Mouse (Mus musculus) CH12.LX (cell line): Measurements from ENCODE around the gene Gpcpd1. TPM values are rescaled to one million over a fixed set of nuclear protein-coding genes. Genes with fewer than 3 reads are reported as not detected.

Source experiments
- DNase-seq: peaks from one replicate; pipeline ENCODE4 v3.0.0-alpha.2; 2013; ENCODE audit errors: extremely low read depth
- H3K27ac ChIP-seq: 2 replicates; pipeline ENCODE4 v1.5.1; 2012; ENCODE audit warnings: low read depth, mild to moderate bottlenecking, control low read depth, moderate library complexity; ENCODE audit not compliant: insufficient read depth
- H3K27me3 ChIP-seq: replicated peaks from 2 replicates; pipeline ENCODE3; 2012; ENCODE audit warnings: inconsistent platforms
- H3K36me3 ChIP-seq, 2 experiments: replicated peaks in 1 of 2; 2 replicates each; pipeline versions ENCODE3 to v1.6.1; 2012; ENCODE audit warnings: inconsistent platforms in 1 of 2, low read length in 1 of 2, mild to moderate bottlenecking in 1 of 2, mixed read lengths in 1 of 2, moderate library complexity in 1 of 2; ENCODE audit not compliant: control insufficient read depth in 1 of 2, insufficient read depth in 1 of 2
- H3K4me1 ChIP-seq, 2 experiments: 2 replicates each; pipeline ENCODE4 v1.6.1; 2012; ENCODE audit warnings: inconsistent platforms in 1 of 2, moderate library complexity in 1 of 2; ENCODE audit not compliant: insufficient read depth in 2 of 2, control insufficient read depth in 1 of 2
- H3K4me2 ChIP-seq: 2 replicates; pipeline ENCODE4 v1.6.1; 2012; ENCODE audit warnings: low read depth, mild to moderate bottlenecking, control low read depth; ENCODE audit not compliant: poor library complexity, insufficient read depth, severe bottlenecking
- H3K4me3 ChIP-seq, 3 experiments: fragments of 150-350 bp in 1 of 3; sonication (generic) in 1 of 3; replicated peaks in 1 of 3; 2 replicates each; pipeline versions ENCODE3 to v1.5.1; 2011 to 2012; ENCODE audit warnings: low read depth in 2 of 3, low read length in 2 of 3, mild to moderate bottlenecking in 2 of 3, moderate library complexity in 2 of 3, control low read depth in 1 of 3, improper control_type of control experiment in 1 of 3, inconsistent platforms in 1 of 3, mixed read lengths in 1 of 3; ENCODE audit not compliant: poor library complexity in 1 of 3
- H3K79me2 ChIP-seq: replicated peaks from 2 replicates; pipeline ENCODE4 v1.6.1; 2012; ENCODE audit warnings: mild to moderate bottlenecking, moderate library complexity; ENCODE audit not compliant: control insufficient read depth, poor library complexity, insufficient read depth, severe bottlenecking; ENCODE audit errors: extremely low read depth
- H3K9ac ChIP-seq: 2 replicates; pipeline ENCODE4 v1.6.1; 2012; ENCODE audit warnings: low read depth, mild to moderate bottlenecking, control low read depth, moderate library complexity; ENCODE audit not compliant: insufficient read depth
- H3K9me3 ChIP-seq: replicated peaks from 2 replicates; pipeline ENCODE3; 2012; ENCODE audit warnings: low read length, inconsistent platforms, mixed read lengths
- BHLHE40 ChIP-seq: IDR thresholded peaks from 2 replicates; pipeline ENCODE4 v1.6.1; 2011; ENCODE audit warnings: mild to moderate bottlenecking, low read depth, low read length, improper control_type of control experiment
- CHD1 ChIP-seq: IDR thresholded peaks from 2 replicates; pipeline ENCODE4 v1.6.1; 2012; ENCODE audit warnings: low read depth, low read length, improper control_type of control experiment, inconsistent platforms
- CHD2 ChIP-seq: IDR thresholded peaks from 2 replicates; pipeline ENCODE4 v1.6.1; 2011; ENCODE audit warnings: low read length, improper control_type of control experiment
- CTCF ChIP-seq, 2 experiments: IDR thresholded peaks in 1 of 2; conservative IDR thresholded peaks in 1 of 2; 2 replicates each; pipeline ENCODE4 v1.5.1; 2011 to 2012; ENCODE audit warnings: low read depth in 2 of 2, low read length in 2 of 2, improper control_type of control experiment in 1 of 2, inconsistent platforms in 1 of 2, mild to moderate bottlenecking in 1 of 2, moderate library complexity in 1 of 2
- E2F4 ChIP-seq: IDR thresholded peaks from 2 replicates; pipeline ENCODE4 v1.6.1; 2011; ENCODE audit warnings: low read depth, low read length, improper control_type of control experiment; ENCODE audit not compliant: insufficient replicate concordance
- ELF1 ChIP-seq: IDR thresholded peaks from 2 replicates; pipeline ENCODE4 v1.6.1; 2014; ENCODE audit warnings: low read depth, mild to moderate bottlenecking, inconsistent platforms, low read length, improper control_type of control experiment
- EP300 ChIP-seq: IDR thresholded peaks from 2 replicates; pipeline ENCODE4 v1.6.1; 2011; ENCODE audit warnings: low read length, improper control_type of control experiment
- ETS1 ChIP-seq: conservative IDR thresholded peaks from 2 replicates; pipeline ENCODE4 v1.6.1; 2012; ENCODE audit warnings: low read depth, mild to moderate bottlenecking, inconsistent platforms, low read length, improper control_type of control experiment, moderate library complexity
- GABPA ChIP-seq: IDR thresholded peaks from 2 replicates; pipeline ENCODE4 v1.6.1; 2012; ENCODE audit warnings: low read depth, low read length, improper control_type of control experiment, inconsistent platforms; ENCODE audit not compliant: insufficient replicate concordance
- HCFC1 ChIP-seq: IDR thresholded peaks from 2 replicates; pipeline ENCODE4 v1.6.1; 2012; ENCODE audit warnings: low read depth, mild to moderate bottlenecking, inconsistent platforms, low read length, improper control_type of control experiment
- IRF4 ChIP-seq: IDR thresholded peaks from 2 replicates; pipeline ENCODE4 v1.6.1; 2014; ENCODE audit warnings: low read depth, mild to moderate bottlenecking, inconsistent platforms, low read length, improper control_type of control experiment
- JUN ChIP-seq: IDR thresholded peaks from 2 replicates; pipeline ENCODE4 v1.6.1; 2011; ENCODE audit warnings: low read depth, mild to moderate bottlenecking, low read length, improper control_type of control experiment, moderate library complexity; ENCODE audit not compliant: insufficient read depth
- JUND ChIP-seq: conservative IDR thresholded peaks from 2 replicates; pipeline ENCODE4 v1.6.1; 2011; ENCODE audit warnings: low read depth, low read length, improper control_type of control experiment
- MAFK ChIP-seq: IDR thresholded peaks from 2 replicates; pipeline ENCODE4 v1.6.1; 2011; ENCODE audit warnings: low read length, improper control_type of control experiment; ENCODE audit not compliant: insufficient replicate concordance
- MAX ChIP-seq: IDR thresholded peaks from 2 replicates; pipeline ENCODE4 v1.6.1; 2011; ENCODE audit warnings: low read length, improper control_type of control experiment
- MEF2A ChIP-seq: IDR thresholded peaks from 2 replicates; pipeline ENCODE4 v1.6.1; 2014; ENCODE audit warnings: low read depth, mild to moderate bottlenecking, inconsistent platforms, low read length, improper control_type of control experiment, borderline replicate concordance
- MYC ChIP-seq: IDR thresholded peaks from 2 replicates; pipeline ENCODE4 v1.6.1; 2011; ENCODE audit warnings: low read depth, mild to moderate bottlenecking, improper control_type of control experiment, low read length
- NELFE ChIP-seq: IDR thresholded peaks from 2 replicates; pipeline ENCODE4 v1.6.1; 2011; ENCODE audit warnings: low read depth, low read length, improper control_type of control experiment
- POLR2AphosphoS2 ChIP-seq: IDR thresholded peaks from 2 replicates; pipeline ENCODE4 v1.6.1; 2011; ENCODE audit warnings: low read depth, low read length, improper control_type of control experiment
- RCOR1 ChIP-seq: conservative IDR thresholded peaks from 2 replicates; pipeline ENCODE4 v1.6.1; 2012; ENCODE audit warnings: low read depth, mild to moderate bottlenecking, inconsistent platforms, low read length, improper control_type of control experiment
- SIN3A ChIP-seq: IDR thresholded peaks from 2 replicates; pipeline ENCODE4 v1.6.1; 2012; ENCODE audit warnings: low read length, improper control_type of control experiment, inconsistent platforms
- SMC3 ChIP-seq: IDR thresholded peaks from 2 replicates; pipeline ENCODE4 v1.6.1; 2011; ENCODE audit warnings: low read depth, low read length, improper control_type of control experiment
- TBP ChIP-seq: conservative IDR thresholded peaks from 2 replicates; pipeline ENCODE4 v1.6.1; 2011; ENCODE audit warnings: low read depth, low read length, improper control_type of control experiment
- UBTF ChIP-seq: IDR thresholded peaks from 2 replicates; pipeline ENCODE4 v1.6.1; 2012; ENCODE audit warnings: low read depth, mild to moderate bottlenecking, inconsistent platforms, low read length, improper control_type of control experiment, moderate library complexity
- USF2 ChIP-seq: conservative IDR thresholded peaks from 2 replicates; pipeline ENCODE4 v1.6.1; 2011; ENCODE audit warnings: low read depth, low read length, improper control_type of control experiment
- ZC3H11A ChIP-seq: IDR thresholded peaks from 2 replicates; pipeline ENCODE4 v1.6.1; 2012; ENCODE audit warnings: low read depth, mild to moderate bottlenecking, inconsistent platforms, low read length, improper control_type of control experiment
- ZKSCAN1 ChIP-seq: IDR thresholded peaks from 2 replicates; pipeline ENCODE4 v1.6.1; 2012; ENCODE audit warnings: low read depth, inconsistent platforms, low read length, improper control_type of control experiment, borderline replicate concordance
- ZMIZ1 ChIP-seq: IDR thresholded peaks from 2 replicates; pipeline ENCODE4 v1.6.1; 2012; ENCODE audit warnings: low read depth, mild to moderate bottlenecking, inconsistent platforms, low read length, improper control_type of control experiment
- ZNF384 ChIP-seq: IDR thresholded peaks from 2 replicates; pipeline ENCODE4 v1.6.1; 2012; ENCODE audit warnings: low read depth, low read length, improper control_type of control experiment, inconsistent platforms
- dilution Hi-C: fragments of 300-500 bp; cut with MboI; formaldehyde crosslinking; loops from 2 replicates; pipeline ENCODE4 v1.14.3; 2020; ENCODE audit warnings: low sequenced_read_pairs; ENCODE audit not compliant: extremely low pct_unique_long_range_greater_than_20kb, extremely low pct_ligation_motif_present
- in situ Hi-C: fragments of 300-500 bp; cut with MboI; formaldehyde crosslinking; loops from 3 replicates; pipeline ENCODE4 v1.14.3; 2019; ENCODE audit warnings: low sequenced_read_pairs, low pct_ligation_motif_present, low pct_unique_long_range_greater_than_20kb, mixed read lengths
- polyA plus RNA-seq: library from polyadenylated mRNA; unstranded; fragments of >175 nt; gene quantifications from 2 replicates; pipeline ENCODE4 v1.2.1, GENCODE M21; 2012; ENCODE audit warnings: low read depth; ENCODE audit not compliant: insufficient read length
- total RNA-seq, 2 experiments: library from RNA; depleted of rRNA; stranded (reverse); fragments of 300-350 nt in 1 of 2; fragments of >200 nt in 1 of 2; gene quantifications; 2 replicates each; pipeline ENCODE4 v1.2.3; 2012 to 2014

Gpcpd1 gene
- total and polyA plus RNA-seq, 3 experiments, result 30.9 to 60.8 (median 33.5) TPM

DNA sequence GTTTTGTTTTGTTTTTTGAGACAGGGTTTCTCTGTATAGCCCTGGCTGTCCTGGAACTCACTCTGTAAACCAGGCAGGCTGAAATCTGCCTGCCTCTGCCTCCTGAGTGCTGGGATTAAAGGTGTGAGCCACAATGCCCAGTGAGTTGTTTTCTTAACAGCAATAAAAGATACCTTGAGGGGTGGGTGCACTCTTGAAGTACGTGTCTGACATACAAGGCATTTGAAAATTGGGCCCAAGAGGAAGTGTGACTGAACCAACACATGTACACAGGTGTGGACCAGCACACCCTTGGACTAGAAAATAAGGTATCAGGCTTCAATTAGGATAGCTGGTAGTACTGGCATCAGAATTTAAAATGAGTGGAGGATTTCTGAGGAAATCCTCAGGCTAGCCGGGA is 16.2 kb downstream of the Gpcpd1 start:
- H3K9me3 ChIP-seq, result no peaks in the 10 kb centered on the region
- in situ Hi-C loops, result loop anchor here (10.0 kb wide), 1 partner anchor 46 kb away; no protein-coding TSS in a partner anchor
- no peak overlapping the region for H3K4me2 ChIP-seq
- H3K36me3 ChIP-seq, result peaks cover 34 to 49% of the 10 kb centered on the region in 2 experiments
- H3K4me1 ChIP-seq, result peaks cover 5 to 39% of the 10 kb centered on the region in 2 experiments; a peak in 3 of 4 replicates
- peaks cover 58% of the 10 kb centered on the region for H3K79me2 ChIP-seq
- 0 out of 2 replicates have a peak overlapping the region, but pooled peaks have one; percentile 30 for H3K27ac ChIP-seq
- DNase-seq, result no peak
- dilution Hi-C loops, result no loop called here
- H3K4me3 ChIP-seq, result no peak overlapping the region
- no peaks in the 10 kb centered on the region for H3K27me3 ChIP-seq
- TF ChIP-seq JUN (no peak), E2F4 (no peak), UBTF (no peak), EP300 (no peak), ZNF384 (no peak), POLR2AphosphoS2 (no peak), MAFK (no peak), MEF2A (no peak)
- H3K9ac ChIP-seq, result no peak overlapping the region

DNA sequence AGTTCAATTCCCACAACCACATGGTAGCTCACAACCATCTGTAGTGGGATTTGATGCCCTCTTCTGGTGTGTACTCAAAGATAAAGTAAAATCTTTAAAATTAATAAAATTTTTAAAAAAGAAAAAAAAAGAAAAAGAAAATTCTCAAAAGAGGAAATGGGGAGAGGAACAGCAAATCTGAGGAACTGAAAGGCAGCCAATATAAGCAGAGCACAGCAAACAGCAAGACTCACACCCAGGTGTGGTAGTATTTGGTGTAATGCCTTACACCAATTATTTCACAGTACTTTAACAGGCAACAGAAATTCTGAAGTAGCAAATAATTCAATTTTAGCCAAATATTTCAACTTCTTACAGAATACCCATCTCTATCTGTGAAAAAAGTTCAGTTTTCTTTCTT is 16.7 kb downstream of the Gpcpd1 start:
- Histone ChIP-seq H3K79me2 (peaks cover 54% of the 10 kb centered on the region), H3K4me2 (no peak overlapping the region), H3K36me3 (peaks cover 35 to 51% of the 10 kb centered on the region in 2 experiments), H3K27ac (no peak overlapping the region), H3K4me3 (no peak overlapping the region), H3K9me3 (no peaks in the 10 kb centered on the region), H3K9ac (no peak overlapping the region), H3K27me3 (no peaks in the 10 kb centered on the region), H3K4me1 (peaks cover 5 to 39% of the 10 kb centered on the region in 2 experiments; a peak in 3 of 4 replicates)
- TF ChIP-seq ELF1 (no peak), CHD2 (no peak), ZMIZ1 (no peak), GABPA (no peak), MAX (no peak), RCOR1 (no peak), TBP (no peak), USF2 (no peak), CHD1 (0 out of 2 replicates have a peak, but pooled peaks have one; percentile 37), SIN3A (0 out of 2 replicates have a peak, but pooled peaks have one; percentile 20), MYC (no peak), SMC3 (no peak), CTCF (conservative IDR thresholded peaks at IDR 0.05 in 1 of 2, IDR thresholded peaks at IDR 0.05 in 1 of 2; ENCODE audit: low read depth in 2 of 2, low read length in 2 of 2) (no peak), HCFC1 (no peak), JUND (no peak), NELFE (no peak), IRF4 (peak; percentile 67), POLR2AphosphoS2 (no peak), ETS1 (no peak), ZNF384 (peak; percentile 76), ZKSCAN1 (no peak), ZC3H11A (no peak), EP300 (peak; percentile 81), BHLHE40 (no peak), MAFK (no peak)
- in situ Hi-C loops (loop anchor here (10.0 kb wide), 1 partner anchor 46 kb away; no protein-coding TSS in a partner anchor), dilution Hi-C loops (no loop called here)
- no peak for DNase-seq
